Mouse (Mus musculus) MEL (cell line): ENCODE results near the gene Fnbp1. TPM values are rescaled to one million over a fixed set of nuclear protein-coding genes. Genes with fewer than 3 reads are reported as not detected.

ENCODE experiments used
- DNase-seq: peaks from one replicate; pipeline ENCODE4 v3.0.0; 2011; ENCODE audit warnings: low read depth, low spot score
- H3K27ac ChIP-seq: 2 replicates; pipeline ENCODE4 v1.5.1; 2012; ENCODE audit warnings: low read depth, mild to moderate bottlenecking, control low read depth, low read length, moderate library complexity; ENCODE audit not compliant: control insufficient read depth
- H3K27me3 ChIP-seq, 2 experiments: fragments of 150-350 bp in 1 of 2; sonication (generic) in 1 of 2; 2 replicates each; pipeline ENCODE4 v1.6.1; 2012; ENCODE audit warnings: low read length in 2 of 2, mild to moderate bottlenecking in 2 of 2, improper control_type of control experiment in 1 of 2, moderate library complexity in 1 of 2; ENCODE audit not compliant: insufficient read depth in 2 of 2, control insufficient read depth in 1 of 2
- H3K36me3 ChIP-seq, 2 experiments: 2 replicates each; pipeline ENCODE4 v1.6.1; 2012 to 2014; ENCODE audit warnings: low read length in 2 of 2, improper control_type of control experiment in 1 of 2, inconsistent platforms in 1 of 2, mild to moderate bottlenecking in 1 of 2; ENCODE audit not compliant: insufficient read depth in 2 of 2, control insufficient read depth in 1 of 2
- H3K4me1 ChIP-seq, 2 experiments: fragments of 150-350 bp in 1 of 2; sonication (generic) in 1 of 2; 2 replicates each; pipeline ENCODE4 v1.6.1; 2012; ENCODE audit warnings: low read length in 2 of 2, improper control_type of control experiment in 1 of 2, mild to moderate bottlenecking in 1 of 2; ENCODE audit not compliant: insufficient read depth in 2 of 2, control insufficient read depth in 1 of 2
- H3K4me3 ChIP-seq, 2 experiments: fragments of 150-350 bp in 1 of 2; sonication (generic) in 1 of 2; 2 replicates each; pipeline ENCODE4 v1.5.1; 2012; ENCODE audit warnings: low read depth in 2 of 2, low read length in 2 of 2, mild to moderate bottlenecking in 2 of 2, moderate library complexity in 2 of 2, control low read depth in 1 of 2, improper control_type of control experiment in 1 of 2; ENCODE audit not compliant: control insufficient read depth in 1 of 2, insufficient read depth in 1 of 2
- H3K79me2 ChIP-seq: 2 replicates; pipeline ENCODE4 v1.6.1; 2012; ENCODE audit warnings: mild to moderate bottlenecking, low read length, moderate library complexity; ENCODE audit not compliant: control insufficient read depth, poor library complexity, insufficient read depth
- H3K9ac ChIP-seq: 2 replicates; pipeline ENCODE4 v1.6.1; 2012; ENCODE audit warnings: low read depth, mild to moderate bottlenecking, control low read depth, low read length, moderate library complexity; ENCODE audit not compliant: control insufficient read depth, poor library complexity, severe bottlenecking
- H3K9me3 ChIP-seq: fragments of 150-350 bp; sonication (generic); replicated peaks from 2 replicates; pipeline ENCODE4 v1.6.1; 2012; ENCODE audit warnings: mild to moderate bottlenecking, low read length, improper control_type of control experiment, moderate library complexity; ENCODE audit not compliant: insufficient read depth
- ELF1 ChIP-seq: IDR thresholded peaks from 2 replicates; pipeline ENCODE4 v1.6.1; 2014; ENCODE audit warnings: low read depth, mild to moderate bottlenecking, inconsistent platforms, low read length, improper control_type of control experiment, moderate library complexity
- EP300 ChIP-seq, 2 experiments: IDR thresholded peaks; 2 replicates each; pipeline ENCODE4 v1.6.1; 2011; ENCODE audit warnings: improper control_type of control experiment in 2 of 2, low read length in 2 of 2, low read depth in 1 of 2, mild to moderate bottlenecking in 1 of 2
- GATA1 ChIP-seq: IDR thresholded peaks from 2 replicates; pipeline ENCODE4 v1.6.1; 2011; ENCODE audit warnings: low read depth, low read length, improper control_type of control experiment
- HCFC1 ChIP-seq: IDR thresholded peaks from 2 replicates; pipeline ENCODE4 v1.6.1; 2012; ENCODE audit warnings: low read depth, mild to moderate bottlenecking, inconsistent platforms, low read length, improper control_type of control experiment, moderate library complexity
- JUND ChIP-seq: IDR thresholded peaks from 2 replicates; pipeline ENCODE4 v1.6.1; 2011; ENCODE audit warnings: low read depth, mild to moderate bottlenecking, improper control_type of control experiment, low read length
- MAFK ChIP-seq: IDR thresholded peaks from 2 replicates; pipeline ENCODE4 v1.6.1; 2011; ENCODE audit warnings: low read depth, mild to moderate bottlenecking, low read length, improper control_type of control experiment, borderline replicate concordance
- MEF2A ChIP-seq: IDR thresholded peaks from 2 replicates; pipeline ENCODE4 v1.6.1; 2014; ENCODE audit warnings: low read depth, mild to moderate bottlenecking, inconsistent platforms, low read length, improper control_type of control experiment; ENCODE audit not compliant: poor library complexity, insufficient replicate concordance, severe bottlenecking; ENCODE audit errors: extremely low read depth
- MXI1 ChIP-seq: IDR thresholded peaks from 2 replicates; pipeline ENCODE4 v1.6.1; 2011; ENCODE audit warnings: mild to moderate bottlenecking, low read depth, low read length, improper control_type of control experiment
- MYB ChIP-seq: IDR thresholded peaks from 2 replicates; pipeline ENCODE4 v1.6.1; 2011; ENCODE audit warnings: mild to moderate bottlenecking, low read depth, low read length, improper control_type of control experiment
- NRF1 ChIP-seq: IDR thresholded peaks from 2 replicates; pipeline ENCODE4 v1.6.1; 2014; ENCODE audit warnings: low read depth, mild to moderate bottlenecking, inconsistent platforms, low read length, improper control_type of control experiment, moderate library complexity; ENCODE audit not compliant: poor library complexity, insufficient read depth, severe bottlenecking
- SIN3A ChIP-seq: IDR thresholded peaks from 2 replicates; pipeline ENCODE4 v1.6.1; 2012; ENCODE audit warnings: low read length, improper control_type of control experiment, inconsistent platforms
- TAL1 ChIP-seq: IDR thresholded peaks from 2 replicates; pipeline ENCODE4 v1.6.1; 2012; ENCODE audit warnings: mild to moderate bottlenecking, inconsistent platforms, low read length, moderate library complexity, mixed read lengths
- TBP ChIP-seq: IDR thresholded peaks from 2 replicates; pipeline ENCODE4 v1.8.0; 2011; ENCODE audit warnings: low read depth, low read length, improper control_type of control experiment
- USF2 ChIP-seq, 2 experiments: IDR thresholded peaks; 2 replicates each; pipeline ENCODE4 v1.6.1; 2011 to 2012; ENCODE audit warnings: improper control_type of control experiment in 2 of 2, low read length in 2 of 2, borderline replicate concordance in 1 of 2, inconsistent platforms in 1 of 2, low read depth in 1 of 2, mild to moderate bottlenecking in 1 of 2; ENCODE audit not compliant: insufficient read depth in 1 of 2
- polyA plus RNA-seq, 2 experiments: library from polyadenylated mRNA; stranded (reverse) in 1 of 2; unstranded in 1 of 2; fragments of >175 nt in 1 of 2; fragments of >200 nt in 1 of 2; gene quantifications; 2 replicates each; pipeline versions ENCODE4 v1.2.1 to v1.2.4; 2012; ENCODE audit warnings: low replicate concordance in 2 of 2, low read depth in 1 of 2; ENCODE audit not compliant: insufficient read length in 2 of 2, insufficient read depth in 1 of 2, missing spikeins in 1 of 2
- total RNA-seq: library from RNA; depleted of rRNA; stranded (reverse); fragments of 300-350 nt; gene quantifications from 2 replicates; pipeline ENCODE4 v1.2.3, GENCODE M21; 2012

Gene Fnbp1
- total and polyA plus RNA-seq, 3 experiments = 3.4 to 17.5 TPM; not detected in 1

DNA sequence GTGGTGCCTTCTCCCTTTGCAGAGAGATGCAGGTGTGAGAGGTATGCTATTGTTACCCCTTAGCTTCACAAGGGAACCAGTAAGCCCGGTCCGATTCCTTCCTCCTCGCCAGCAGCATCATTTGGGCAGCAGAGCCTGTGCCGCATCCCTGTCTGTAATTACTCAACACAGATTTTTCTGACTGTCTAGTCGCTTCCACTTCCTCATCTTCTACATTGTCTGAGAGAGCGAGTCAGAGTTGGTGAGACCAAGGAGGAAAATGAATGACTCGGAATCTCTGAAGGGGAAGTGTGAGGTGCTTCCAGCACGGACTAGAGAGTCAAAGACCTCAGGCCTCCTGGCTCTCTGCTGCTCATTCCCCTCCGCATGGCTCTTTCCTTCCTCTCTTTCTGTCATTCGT, 89.4 kb downstream of the Fnbp1 start:
- no peak for DNase-seq
- no peaks in the 10 kb centered on the region for H3K9me3 ChIP-seq
- peaks cover 0 to 8% of the 10 kb centered on the region in 2 experiments; a peak in 2 of 4 replicates for H3K4me1 ChIP-seq
- H3K9ac ChIP-seq = no peak overlapping the region
- peaks cover 0 to 5% of the 10 kb centered on the region in 2 experiments; a peak in 2 of 4 replicates for H3K36me3 ChIP-seq
- no peak for TF ChIP-seq USF2 (IDR thresholded peaks at IDR 0.05; ENCODE audit: borderline replicate concordance in 1 of 2, insufficient read depth in 1 of 2, low read depth in 1 of 2, low read length in 2 of 2)
- no peak for TF ChIP-seq JUND
- TF ChIP-seq HCFC1 = no peak
- no peak for TF ChIP-seq MYB
- no peak for TF ChIP-seq MEF2A
- no peak for TF ChIP-seq SIN3A
- no peak overlapping the region for H3K4me3 ChIP-seq
- no peak overlapping the region for H3K27ac ChIP-seq
- no peaks in the 10 kb centered on the region for H3K27me3 ChIP-seq
- H3K79me2 ChIP-seq = no peaks in the 10 kb centered on the region

- H3K27ac ChIP-seq = no peak overlapping the region
- no peak overlapping the region for H3K9ac ChIP-seq
- DNase-seq = peak; percentile 72
- no peaks in the 10 kb centered on the region for H3K9me3 ChIP-seq
- H3K27me3 ChIP-seq = no peaks in the 10 kb centered on the region
- H3K4me3 ChIP-seq = no peak overlapping the region
- peak; percentile 33; the same call in 1 of the 2 replicates for TF ChIP-seq TAL1
- TF ChIP-seq TBP = 0 out of 2 replicates have a peak, but pooled peaks have one; percentile 19
- no peak for TF ChIP-seq MAFK
- no peak for TF ChIP-seq NRF1
- TF ChIP-seq ELF1 = no peak
- TF ChIP-seq GATA1 = peak; percentile 46; the same call in 1 of the 2 replicates
- TF ChIP-seq EP300 (IDR thresholded peaks at IDR 0.05; ENCODE audit: low read depth in 1 of 2, low read length in 2 of 2) = peak; percentile 20 to 49; a peak in 3 of 4 replicates
- TF ChIP-seq, all 39 proteins: peak for 4
- no peaks in the 10 kb centered on the region for H3K79me2 ChIP-seq
- H3K4me1 ChIP-seq = peaks cover 0 to 8% of the 10 kb centered on the region in 2 experiments; a peak in 2 of 4 replicates
- H3K36me3 ChIP-seq = peaks cover 0 to 5% of the 10 kb centered on the region in 2 experiments; a peak in 2 of 4 replicates
Observed at GRCm38 (mm10) chr2:31048037-31048436, 93.8 kb downstream of the Fnbp1 start.

GRCm38 (mm10) chr2:31043856-31044255, 98.0 kb downstream of the Fnbp1 start:
- H3K27me3 ChIP-seq = no peaks in the 10 kb centered on the region
- DNase-seq = no peak
- H3K36me3 ChIP-seq = peaks cover 0 to 5% of the 10 kb centered on the region in 2 experiments; a peak in 2 of 4 replicates
- no peak for TF ChIP-seq JUND
- no peak for TF ChIP-seq MXI1
- no peak for TF ChIP-seq MEF2A
- TF ChIP-seq, all 39 proteins: peak for 0
- H3K4me1 ChIP-seq = peaks cover 0 to 8% of the 10 kb centered on the region in 2 experiments; a peak in 2 of 4 replicates
- H3K9me3 ChIP-seq = no peaks in the 10 kb centered on the region
- no peaks in the 10 kb centered on the region for H3K79me2 ChIP-seq
- H3K9ac ChIP-seq = no peak overlapping the region
- H3K4me3 ChIP-seq = no peak overlapping the region
- no peak overlapping the region for H3K27ac ChIP-seq
